Mouse (Mus musculus) stomach, embryonic 14.5 days (tissue): ENCODE measurements at regions not wholly inside any gene's neighbourhood (a gene's known extent, or its start where the extent isn't known, plus 50 kb on each side); places are given as distances from the start of the nearest gene placed in this dataset.

Experiments used
- ATAC-seq: fragments of 200-750 bp; cut with Nextera tagmentation; 2 replicates; pipeline ENCODE4 v1.8.0; 2017; ENCODE audit warnings: low read depth, moderate TSS enrichment; ENCODE audit not compliant: insufficient number of reproducible peaks, insufficient read depth, low FRiP score
- H3K27ac ChIP-seq: fragments of 300-500 bp; sonication (generic); 2 replicates; pipeline ENCODE4 v1.5.1; 2014; ENCODE audit warnings: mild to moderate bottlenecking, low read length, moderate library complexity, mixed read lengths
- H3K27me3 ChIP-seq: fragments of 300-500 bp; sonication (generic); 2 replicates; pipeline ENCODE4 v1.6.1; 2014; ENCODE audit warnings: low read length, control low read depth, mixed read lengths; ENCODE audit not compliant: control insufficient read depth, insufficient read depth
- H3K36me3 ChIP-seq: fragments of 300-500 bp; sonication (generic); 2 replicates; pipeline ENCODE4 v1.6.1; 2014; ENCODE audit warnings: mild to moderate bottlenecking, control low read depth, low read length, moderate library complexity, mixed read lengths; ENCODE audit not compliant: control insufficient read depth, insufficient read depth
- H3K4me1 ChIP-seq: fragments of 300-500 bp; sonication (generic); 2 replicates; pipeline ENCODE4 v1.6.1; 2014; ENCODE audit warnings: low read length, control low read depth, mixed read lengths; ENCODE audit not compliant: control insufficient read depth, insufficient read depth
- H3K4me2 ChIP-seq: fragments of 300-500 bp; sonication (generic); replicated peaks from 2 replicates; pipeline ENCODE4 v1.6.1; 2014; ENCODE audit warnings: low read depth, low read length, control low read depth
- H3K4me3 ChIP-seq: fragments of 300-500 bp; sonication (generic); 2 replicates; pipeline ENCODE4 v1.5.1; 2014; ENCODE audit warnings: low read depth, low read length, control low read depth
- H3K9ac ChIP-seq: fragments of 300-500 bp; sonication (generic); replicated peaks from 2 replicates; pipeline ENCODE4 v1.6.1; 2014; ENCODE audit warnings: low read depth, mild to moderate bottlenecking, control low read depth, low read length, moderate library complexity, mixed read lengths
- H3K9me3 ChIP-seq: fragments of 300-500 bp; sonication (generic); 2 replicates; pipeline ENCODE4 v1.6.1; 2016; ENCODE audit warnings: low read depth, low read length, control low read depth; ENCODE audit not compliant: control insufficient read depth
- WGBS: fragments of 180-500 bp; shearing (Covaris S2); extraction: QIAGEN DNeasy Blood & Tissue Kit; methylation state at CpG from one replicate; pipeline ENCODE4 v1.1.7; 2014; 5-methylcytosine and 5-hydroxymethylcytosine counted together

GRCm38 (mm10) chr17:9163285-9163684 lies 175.2 kb downstream of the 1700010I14Rik start:
- H3K27ac ChIP-seq = no peak overlapping the region
- no peaks in the 10 kb centered on the region for H3K9me3 ChIP-seq
- no peak for ATAC-seq
- H3K4me3 ChIP-seq = no peak overlapping the region
- H3K36me3 ChIP-seq = no peaks in the 10 kb centered on the region
- no peak overlapping the region for H3K4me2 ChIP-seq
- peaks cover 10% of the 10 kb centered on the region; the same call in 1 of the 2 replicates for H3K4me1 ChIP-seq
- WGBS = 92% methylated on average over 3 of the region's 3 CpGs
- no peaks in the 10 kb centered on the region for H3K27me3 ChIP-seq
- no peak overlapping the region for H3K9ac ChIP-seq

DNA sequence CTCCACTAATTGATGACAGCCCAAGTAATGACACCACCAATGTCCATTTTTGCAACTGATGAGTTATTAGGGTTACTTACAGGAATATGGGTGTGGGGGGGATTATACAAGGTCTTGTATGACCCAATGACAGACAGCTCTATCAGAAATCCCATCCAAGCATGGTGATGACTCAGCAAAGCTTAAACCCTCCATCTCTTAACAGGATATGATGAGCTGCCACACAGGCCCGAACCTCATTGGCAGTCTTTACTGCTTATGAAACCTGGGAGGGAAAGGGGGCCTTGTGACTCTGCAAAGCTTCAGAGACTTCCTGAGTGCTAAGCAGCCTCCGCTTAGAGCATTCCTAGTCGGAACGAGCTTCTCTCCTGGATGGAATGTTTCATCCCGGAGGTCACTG lies 176.4 kb downstream of the 1700010I14Rik start:
- no peaks in the 10 kb centered on the region for H3K36me3 ChIP-seq

DNA sequence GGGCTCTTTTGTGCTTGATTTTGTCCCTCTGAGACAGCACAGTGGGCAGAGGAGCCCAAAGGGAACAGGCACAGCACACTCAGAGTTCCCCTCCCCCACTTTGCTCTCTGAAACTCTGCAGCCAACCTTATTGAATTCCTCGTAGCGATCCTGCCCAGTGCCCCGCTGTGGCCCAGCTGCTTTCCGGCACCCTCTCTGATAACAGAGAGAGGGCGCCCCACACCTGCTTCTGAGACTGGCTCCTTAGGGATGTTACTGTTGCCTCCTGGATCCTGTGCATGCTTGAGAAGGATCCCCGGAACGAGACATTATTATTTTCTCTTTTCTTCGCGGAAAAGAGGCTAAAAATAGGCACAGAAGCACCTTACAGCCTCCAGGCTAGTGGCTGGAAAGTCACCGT lies 179.0 kb downstream of the 1700010I14Rik start:
- no peaks in the 10 kb centered on the region for H3K9me3 ChIP-seq
- H3K27ac ChIP-seq = no peak overlapping the region
- H3K4me3 ChIP-seq = peak overlapping the region; percentile 33
- H3K4me1 ChIP-seq = peaks cover 11% of the 10 kb centered on the region; the same call in 1 of the 2 replicates
- no peak for ATAC-seq
- 1% methylated on average over 10 of the region's 10 CpGs for WGBS
- H3K4me2 ChIP-seq = peak overlapping the region; percentile 82
- no peaks in the 10 kb centered on the region for H3K27me3 ChIP-seq
- H3K9ac ChIP-seq = no peak overlapping the region
- H3K36me3 ChIP-seq = no peaks in the 10 kb centered on the region

More for the DNA sequence above, 176.4 kb downstream of the 1700010I14Rik start:
- H3K4me2 ChIP-seq = no peak overlapping the region
- no peaks in the 10 kb centered on the region for H3K27me3 ChIP-seq
- ATAC-seq = no peak
- 80% methylated on average over 5 of the region's 5 CpGs for WGBS
- H3K4me1 ChIP-seq = peaks cover 11% of the 10 kb centered on the region; the same call in 1 of the 2 replicates
- no peak overlapping the region for H3K4me3 ChIP-seq
- no peaks in the 10 kb centered on the region for H3K9me3 ChIP-seq
- no peak overlapping the region for H3K27ac ChIP-seq
- no peak overlapping the region for H3K9ac ChIP-seq

- WGBS = under 1% methylated on average over 20 of the region's 20 CpGs
- peak overlapping the region; percentile 29; the same call in 1 of the 2 replicates for H3K9ac ChIP-seq
Observed at GRCm38 (mm10) chr17:9167571-9168201, 179.6 kb downstream of the 1700010I14Rik start.

DNA sequence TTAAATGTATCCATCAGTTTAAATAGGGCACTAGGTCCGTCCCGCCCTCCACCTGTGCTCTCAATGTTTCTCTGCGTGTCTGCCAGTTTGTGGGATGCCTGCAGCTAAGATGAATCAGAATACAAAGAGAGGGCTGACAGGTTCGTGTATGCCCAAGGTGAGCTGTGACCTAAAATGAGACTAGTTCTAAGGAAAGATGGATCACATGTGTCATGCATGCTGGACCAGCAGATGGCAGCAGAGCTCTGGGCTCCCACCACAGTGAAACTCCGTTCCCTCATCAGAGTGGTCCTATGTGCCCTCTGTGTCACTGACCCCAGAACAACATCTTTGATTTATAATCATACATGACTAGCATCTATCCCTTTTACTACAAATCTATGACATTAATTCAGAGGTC lies 180.3 kb downstream of the 1700010I14Rik start:
- no peaks in the 10 kb centered on the region for H3K36me3 ChIP-seq
- H3K9ac ChIP-seq = no peak overlapping the region
- peak overlapping the region; percentile 82 for H3K4me2 ChIP-seq
- H3K27me3 ChIP-seq = no peaks in the 10 kb centered on the region
- WGBS = 1% methylated on average over 5 of the region's 5 CpGs
- peak; percentile 46; the same call in 1 of the 2 replicates for ATAC-seq
- H3K4me3 ChIP-seq = peak overlapping the region; percentile 33
- H3K4me1 ChIP-seq = peaks cover 11% of the 10 kb centered on the region; the same call in 1 of the 2 replicates
- no peak overlapping the region for H3K27ac ChIP-seq
- H3K9me3 ChIP-seq = no peaks in the 10 kb centered on the region

More at GRCm38 (mm10) chr17:9167571-9168201, 179.6 kb downstream of the 1700010I14Rik start:
- Histone ChIP-seq H3K4me1 (peaks cover 11% of the 10 kb centered on the region; the same call in 1 of the 2 replicates), H3K4me3 (peak overlapping the region; percentile 33), H3K9me3 (no peaks in the 10 kb centered on the region), H3K27ac (no peak overlapping the region), H3K4me2 (peak overlapping the region; percentile 82), H3K36me3 (no peaks in the 10 kb centered on the region), H3K27me3 (no peaks in the 10 kb centered on the region)
- ATAC-seq = no peak

DNA sequence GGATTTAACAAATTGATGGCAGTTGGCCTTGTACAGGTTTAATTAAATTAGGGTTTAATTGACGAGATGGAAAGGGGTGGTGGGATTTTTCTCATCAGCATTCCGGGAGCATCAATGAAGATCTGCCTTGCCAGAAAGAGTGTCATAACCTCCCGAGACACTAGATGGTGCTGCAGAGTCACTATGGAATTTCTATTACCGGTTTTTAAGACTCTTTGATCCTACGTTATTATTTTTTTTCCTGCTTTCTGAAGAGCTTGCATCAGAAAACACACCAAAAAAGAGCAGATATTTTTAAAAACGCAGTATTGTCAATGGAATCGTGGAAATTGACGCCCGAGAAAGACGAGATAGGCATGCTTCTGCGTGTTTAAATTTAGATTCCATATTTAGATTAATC lies 181.2 kb downstream of the 1700010I14Rik start:
- Histone ChIP-seq H3K9me3 (no peaks in the 10 kb centered on the region), H3K27me3 (no peaks in the 10 kb centered on the region), H3K9ac (no peak overlapping the region), H3K4me2 (no peak overlapping the region), H3K27ac (no peak overlapping the region), H3K36me3 (no peaks in the 10 kb centered on the region), H3K4me1 (peaks cover 11% of the 10 kb centered on the region; the same call in 1 of the 2 replicates), H3K4me3 (no peak overlapping the region)
- ATAC-seq = no peak
- 10% methylated on average over 11 of the region's 11 CpGs for WGBS

GRCm38 (mm10) chr17:9197160-9197559 lies 209.0 kb downstream of the 1700010I14Rik start:
- Histone ChIP-seq H3K9ac (no peak overlapping the region), H3K4me2 (no peak overlapping the region), H3K4me1 (no peaks in the 10 kb centered on the region), H3K27ac (no peak overlapping the region), H3K9me3 (no peaks in the 10 kb centered on the region), H3K36me3 (no peaks in the 10 kb centered on the region), H3K27me3 (no peaks in the 10 kb centered on the region), H3K4me3 (no peak overlapping the region)
- ATAC-seq = no peak
- 89% methylated on average over 5 of the region's 5 CpGs for WGBS

- no peaks in the 10 kb centered on the region for H3K27me3 ChIP-seq
- no peak for ATAC-seq
- H3K9ac ChIP-seq = no peak overlapping the region
- H3K4me3 ChIP-seq = no peak overlapping the region
- no peak overlapping the region for H3K4me2 ChIP-seq
- H3K4me1 ChIP-seq = no peaks in the 10 kb centered on the region
- H3K27ac ChIP-seq = no peak overlapping the region
- H3K9me3 ChIP-seq = no peaks in the 10 kb centered on the region
- WGBS = 90% methylated on average over 7 of the region's 7 CpGs
- H3K36me3 ChIP-seq = no peaks in the 10 kb centered on the region
Observed at GRCm38 (mm10) chr17:9200386-9200785, 212.3 kb downstream of the 1700010I14Rik start.

GRCm38 (mm10) chr17:9202496-9202895 lies 214.4 kb downstream of the 1700010I14Rik start:
- no peak overlapping the region for H3K4me2 ChIP-seq
- ATAC-seq = no peak
- H3K4me3 ChIP-seq = no peak overlapping the region
- no peak overlapping the region for H3K27ac ChIP-seq
- H3K9ac ChIP-seq = no peak overlapping the region
- no peaks in the 10 kb centered on the region for H3K36me3 ChIP-seq
- no peaks in the 10 kb centered on the region for H3K27me3 ChIP-seq
- no peaks in the 10 kb centered on the region for H3K9me3 ChIP-seq
- no peaks in the 10 kb centered on the region for H3K4me1 ChIP-seq
- WGBS = 12% methylated on average over 2 of the region's 2 CpGs
